Mouse (Mus musculus) layer of hippocampus, postnatal 36 days (tissue): Measurements from ENCODE around the gene Cacna2d1. TPM values are rescaled to one million over a fixed set of nuclear protein-coding genes. Genes with fewer than 3 reads are reported as not detected.

Experiments used
- total RNA-seq, 2 experiments: library from RNA; stranded (reverse); gene quantifications; 2 replicates each; pipeline ENCODE4 v1.2.3; 2021

The Cacna2d1 gene
- total RNA-seq, 2 experiments from 2014 or later: 156 to 158 TPM

Other genes starting within 250 kb of the Cacna2d1 start
- gene Speer4c, start 220.4 kb upstream of the Cacna2d1 start, total RNA-seq: not detected